Mouse (Mus musculus) ovary, postnatal 10 days (tissue): ENCODE measurements at regions not wholly inside any gene's neighbourhood (a gene's known extent, or its start where the extent isn't known, plus 50 kb on each side); places are given as distances from the start of the nearest gene placed in this dataset.
"Not testable (repeated sequence)": the region's sequence is repeated elsewhere in the genome, so short reads cannot be mapped to it uniquely, and the experiment has no call there.

Experiments
- DNase-seq: peaks from one replicate; pipeline ENCODE4 v3.0.0; 2022; ENCODE audit warnings: low spot score

- DNase-seq = no peak
Observed at GRCm38 (mm10) chr16:30686536-30686935, 87.0 kb downstream of the Fam43a start.

GRCm38 (mm10) chr16:30687225-30687624 is 87.7 kb downstream of the Fam43a start:
- DNase-seq = no peak

GRCm38 (mm10) chr16:30687682-30688081 is 88.2 kb downstream of the Fam43a start:
- DNase-seq = no peak

- DNase-seq = no peak
Observed at GRCm38 (mm10) chr16:30690531-30690930, 91.0 kb downstream of the Fam43a start.

GRCm38 (mm10) chr16:30691964-30692363 is 92.4 kb downstream of the Fam43a start:
- DNase-seq = no peak

- DNase-seq = no peak
Observed at GRCm38 (mm10) chr16:30692541-30693141, 93.1 kb downstream of the Fam43a start.

- no peak for DNase-seq
Observed at GRCm38 (mm10) chr16:30693206-30693605, 93.7 kb downstream of the Fam43a start.

- no peak for DNase-seq
Observed at GRCm38 (mm10) chr16:30693839-30694527, 94.5 kb downstream of the Fam43a start.

GRCm38 (mm10) chr16:30695691-30696090 is 96.2 kb downstream of the Fam43a start:
- no peak for DNase-seq

- no peak for DNase-seq
Observed at GRCm38 (mm10) chr16:30697209-30697608, 97.7 kb downstream of the Fam43a start.

GRCm38 (mm10) chr16:30697806-30698205 is 98.3 kb downstream of the Fam43a start:
- DNase-seq = no peak

- DNase-seq = no peak
Observed at GRCm38 (mm10) chr16:30703831-30704230, 104.3 kb downstream of the Fam43a start.

GRCm38 (mm10) chr16:30709501-30709900 is 110.0 kb downstream of the Fam43a start:
- no peak for DNase-seq

- DNase-seq = no peak
Observed at GRCm38 (mm10) chr16:30709975-30710374, 110.5 kb downstream of the Fam43a start.

- DNase-seq = no peak
Observed at GRCm38 (mm10) chr16:30712570-30712969, 113.0 kb downstream of the Fam43a start.

GRCm38 (mm10) chr16:30717577-30717976 is 118.1 kb downstream of the Fam43a start:
- not testable (repeated sequence) for DNase-seq

- no peak for DNase-seq
Observed at GRCm38 (mm10) chr16:30720791-30721190, 121.3 kb downstream of the Fam43a start.

GRCm38 (mm10) chr16:30721223-30721622 is 121.7 kb downstream of the Fam43a start:
- DNase-seq = no peak

GRCm38 (mm10) chr16:30722372-30722771 is 122.8 kb downstream of the Fam43a start:
- DNase-seq = no peak

GRCm38 (mm10) chr16:30724591-30724990 is 125.1 kb downstream of the Fam43a start:
- DNase-seq = no peak

- DNase-seq = no peak
Observed at GRCm38 (mm10) chr16:30732770-30733415, 133.4 kb downstream of the Fam43a start.

- no peak for DNase-seq
Observed at GRCm38 (mm10) chr16:30733478-30733877, 134.0 kb downstream of the Fam43a start.

GRCm38 (mm10) chr16:30735360-30735759 is 135.8 kb downstream of the Fam43a start:
- no peak for DNase-seq
